Mouse (Mus musculus): Measurements from ENCODE around the gene Gm10031.

- TF ChIP-seq CTCF (IDR thresholded peaks at IDR 0.05) (no peak), POLR2A (IDR thresholded peaks at IDR 0.05; ENCODE audit: insufficient read depth, low read depth, low read length) (no peak), EP300 (IDR thresholded peaks at IDR 0.05; ENCODE audit: insufficient read depth, low read depth, low read length) (no peak)
Measured at GRCm38 (mm10) chr1:156474854-156475253, 49.0 kb upstream of the Gm10031 start.
